Mouse (Mus musculus) stomach, embryonic 15.5 days (tissue): ENCODE measurements around the gene Ier3. TPM values are rescaled to one million over a fixed set of nuclear protein-coding genes. Genes with fewer than 3 reads are reported as not detected.

ENCODE experiments used
- ATAC-seq: fragments of 200-750 bp; cut with Nextera tagmentation; 2 replicates; pipeline ENCODE4 v1.8.0; 2017; ENCODE audit warnings: low read depth, moderate number of reproducible peaks, moderate TSS enrichment; ENCODE audit not compliant: insufficient read depth, low FRiP score
- H3K27ac ChIP-seq: fragments of 300-500 bp; sonication (generic); 2 replicates; pipeline ENCODE4 v1.5.1; 2015; ENCODE audit warnings: mild to moderate bottlenecking, inconsistent platforms
- H3K27me3 ChIP-seq: fragments of 300-500 bp; sonication (generic); replicated peaks from 2 replicates; pipeline ENCODE4 v1.6.1; 2015; ENCODE audit warnings: inconsistent platforms
- H3K36me3 ChIP-seq: fragments of 300-500 bp; sonication (generic); 2 replicates; pipeline ENCODE4 v1.6.1; 2015; ENCODE audit warnings: inconsistent platforms
- H3K4me1 ChIP-seq: fragments of 300-500 bp; sonication (generic); 2 replicates; pipeline ENCODE4 v1.6.1; 2015; ENCODE audit warnings: inconsistent platforms
- H3K4me2 ChIP-seq: fragments of 300-500 bp; sonication (generic); 2 replicates; pipeline ENCODE4 v1.6.1; 2015; ENCODE audit warnings: mild to moderate bottlenecking, inconsistent platforms
- H3K4me3 ChIP-seq: fragments of 300-500 bp; sonication (generic); replicated peaks from 2 replicates; pipeline ENCODE4 v1.5.1; 2015; ENCODE audit warnings: inconsistent platforms
- H3K9ac ChIP-seq: fragments of 300-500 bp; sonication (generic); 2 replicates; pipeline ENCODE4 v1.6.1; 2015; ENCODE audit warnings: inconsistent platforms
- H3K9me3 ChIP-seq: fragments of 300-500 bp; sonication (generic); 2 replicates; pipeline ENCODE4 v1.6.1; 2016; ENCODE audit warnings: inconsistent platforms
- WGBS: fragments of 180-500 bp; shearing (Covaris S2); methylation state at CpG from one replicate; pipeline ENCODE4 v1.1.7; 2015; 5-methylcytosine and 5-hydroxymethylcytosine counted together
- polyA plus RNA-seq: library from polyadenylated mRNA; unstranded; fragments of >200 nt; fragmentation: Nextera tagmentation; extraction: Ambion mirVana; gene quantifications from 2 replicates; pipeline ENCODE4 v1.2.1, GENCODE M21; 2015

Ier3 gene
- polyA plus RNA-seq, 1 experiment from 2014 or later: 16.7 TPM

- no peaks in the 10 kb centered on the region for H3K27me3 ChIP-seq
- no peak overlapping the region for H3K9ac ChIP-seq
- peaks cover 29% of the 10 kb centered on the region for H3K4me1 ChIP-seq
- no peaks in the 10 kb centered on the region for H3K36me3 ChIP-seq
- no peaks in the 10 kb centered on the region for H3K9me3 ChIP-seq
- WGBS: 54% methylated on average over 6 of the region's 6 CpGs
- no peak overlapping the region for H3K4me3 ChIP-seq
- peak overlapping the region; percentile 78 for H3K27ac ChIP-seq
- H3K4me2 ChIP-seq: no peak overlapping the region
- no peak for ATAC-seq
Observed at GRCm38 (mm10) chr17:35812736-35813135, 8.7 kb upstream of the Ier3 start.

GRCm38 (mm10) chr17:35813245-35813647 is 8.2 kb upstream of the Ier3 start:
- H3K9me3 ChIP-seq: no peaks in the 10 kb centered on the region
- WGBS: 24% methylated on average over 7 of the region's 7 CpGs
- H3K4me1 ChIP-seq: peaks cover 29% of the 10 kb centered on the region
- no peak overlapping the region for H3K9ac ChIP-seq
- ATAC-seq: peak; percentile 71
- peak overlapping the region; percentile 1; the same call in 1 of the 2 replicates for H3K4me2 ChIP-seq
- peak overlapping the region; percentile 78 for H3K27ac ChIP-seq
- no peaks in the 10 kb centered on the region for H3K27me3 ChIP-seq
- no peak overlapping the region for H3K4me3 ChIP-seq
- no peaks in the 10 kb centered on the region for H3K36me3 ChIP-seq

GRCm38 (mm10) chr17:35813653-35814052 is 7.8 kb upstream of the Ier3 start:
- Histone ChIP-seq H3K4me2 (peak overlapping the region; percentile 1; the same call in 1 of the 2 replicates), H3K9ac (no peak overlapping the region), H3K27me3 (no peaks in the 10 kb centered on the region), H3K4me3 (no peak overlapping the region), H3K9me3 (no peaks in the 10 kb centered on the region), H3K4me1 (peaks cover 29% of the 10 kb centered on the region), H3K27ac (peak overlapping the region; percentile 78), H3K36me3 (no peaks in the 10 kb centered on the region)
- 58% methylated on average over 7 of the region's 7 CpGs for WGBS
- ATAC-seq: peak; percentile 10

GRCm38 (mm10) chr17:35814678-35815077 is 6.8 kb upstream of the Ier3 start:
- Histone ChIP-seq H3K27me3 (no peaks in the 10 kb centered on the region), H3K27ac (peak overlapping the region; percentile 66), H3K9ac (no peak overlapping the region), H3K36me3 (no peaks in the 10 kb centered on the region), H3K4me1 (peaks cover 29% of the 10 kb centered on the region), H3K4me2 (no peak overlapping the region), H3K4me3 (no peak overlapping the region), H3K9me3 (no peaks in the 10 kb centered on the region)
- ATAC-seq: no peak
- 26% methylated on average over 6 of the region's 6 CpGs for WGBS

- Histone ChIP-seq H3K4me1 (peaks cover 29% of the 10 kb centered on the region), H3K9me3 (no peaks in the 10 kb centered on the region), H3K27ac (0 out of 2 replicates have a peak overlapping the region, but pooled peaks have one; percentile 12), H3K4me2 (no peak overlapping the region), H3K27me3 (no peaks in the 10 kb centered on the region), H3K36me3 (no peaks in the 10 kb centered on the region), H3K4me3 (no peak overlapping the region), H3K9ac (no peak overlapping the region)
- 56% methylated on average over 7 of the region's 7 CpGs for WGBS
- no peak for ATAC-seq
Observed at GRCm38 (mm10) chr17:35815836-35816235, 5.6 kb upstream of the Ier3 start.

DNA sequence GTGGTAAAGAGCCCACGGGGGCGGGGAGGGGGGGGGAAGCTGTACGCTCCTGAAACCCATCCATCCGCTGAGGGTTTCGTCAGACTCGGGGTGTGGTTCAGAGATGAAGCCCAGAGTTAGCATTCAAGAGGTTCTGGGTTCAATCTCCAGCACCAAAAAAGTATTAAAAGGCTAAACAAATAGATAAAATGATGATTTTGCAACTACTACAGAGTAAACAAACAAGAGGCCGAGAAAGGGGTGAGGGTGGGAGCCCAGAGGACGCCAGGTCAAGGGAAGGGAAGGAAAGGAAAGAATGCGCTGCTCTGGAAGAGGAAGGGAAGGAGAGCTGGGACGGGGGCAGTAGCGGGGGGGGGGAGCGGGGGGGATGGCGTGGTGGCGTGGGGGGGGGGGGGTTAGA is 4.8 kb upstream of the Ier3 start:
- Histone ChIP-seq H3K36me3 (no peaks in the 10 kb centered on the region), H3K27me3 (no peaks in the 10 kb centered on the region), H3K4me2 (no peak overlapping the region), H3K9ac (no peak overlapping the region), H3K4me3 (no peak overlapping the region), H3K9me3 (no peaks in the 10 kb centered on the region), H3K27ac (no peak overlapping the region), H3K4me1 (peaks cover 29% of the 10 kb centered on the region)
- ATAC-seq: no peak
- WGBS: 45% methylated on average over 8 of the region's 14 CpGs

DNA sequence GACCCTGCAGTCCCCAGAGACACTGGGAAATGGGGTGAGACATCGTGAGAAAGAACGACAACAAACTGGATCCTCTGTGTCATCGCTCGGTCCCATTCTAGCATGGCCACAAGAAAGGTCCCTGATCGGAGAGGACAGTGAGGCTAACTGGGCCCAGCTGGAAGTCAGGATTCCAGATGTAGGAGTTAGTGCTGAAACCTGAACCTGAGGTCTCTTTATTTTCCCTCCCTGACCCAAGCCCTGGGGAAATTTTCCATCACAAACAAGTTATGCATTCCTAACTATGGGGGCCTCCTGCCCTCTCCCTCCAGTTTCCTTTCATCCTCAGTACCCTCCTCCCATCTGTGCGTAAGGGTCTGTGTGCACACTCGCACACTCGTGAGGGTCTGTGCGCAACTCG is 4.3 kb upstream of the Ier3 start:
- Histone ChIP-seq H3K4me3 (no peak overlapping the region), H3K4me2 (no peak overlapping the region), H3K4me1 (peaks cover 29% of the 10 kb centered on the region), H3K27me3 (no peaks in the 10 kb centered on the region), H3K9ac (no peak overlapping the region), H3K9me3 (no peaks in the 10 kb centered on the region), H3K27ac (no peak overlapping the region), H3K36me3 (no peaks in the 10 kb centered on the region)
- WGBS: 58% methylated on average over 10 of the region's 10 CpGs
- no peak for ATAC-seq

- Histone ChIP-seq H3K9ac (no peak overlapping the region), H3K27me3 (no peaks in the 10 kb centered on the region), H3K4me3 (no peak overlapping the region), H3K9me3 (no peaks in the 10 kb centered on the region), H3K27ac (no peak overlapping the region), H3K4me2 (no peak overlapping the region), H3K4me1 (peaks cover 26% of the 10 kb centered on the region), H3K36me3 (no peaks in the 10 kb centered on the region)
- WGBS: 76% methylated on average over 5 of the region's 5 CpGs
- no peak for ATAC-seq
Observed at GRCm38 (mm10) chr17:35820111-35820510, 1.4 kb upstream of the Ier3 start.

DNA sequence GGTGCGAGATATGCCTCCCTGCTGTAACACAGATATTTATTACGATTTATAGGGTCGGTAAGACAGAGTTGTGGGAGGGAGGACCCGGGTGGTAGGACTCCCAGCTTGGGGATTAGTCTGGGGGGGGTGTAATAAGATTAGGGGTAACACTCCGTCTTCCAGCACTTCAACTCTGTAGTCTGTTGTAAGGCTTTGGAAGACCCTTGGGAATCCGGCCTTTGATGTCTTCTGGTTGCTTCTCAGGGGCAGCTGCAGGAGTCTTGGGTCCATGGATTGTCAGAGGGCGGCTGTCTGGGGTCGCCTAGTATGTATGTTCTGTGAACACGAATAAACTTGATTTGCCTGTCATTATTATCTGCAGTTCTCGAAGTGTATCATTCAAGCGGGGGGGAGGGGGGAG is 1.1 kb downstream of the Ier3 start:
- H3K27ac ChIP-seq: peak overlapping the region; percentile 57
- H3K9ac ChIP-seq: peak overlapping the region; percentile 65; the same call in 1 of the 2 replicates
- peaks cover 11% of the 10 kb centered on the region for H3K4me1 ChIP-seq
- H3K4me3 ChIP-seq: peak overlapping the region; percentile 71
- peak overlapping the region; percentile 89 for H3K4me2 ChIP-seq
- H3K36me3 ChIP-seq: 0 out of 2 replicates have a peak, but pooled peaks cover 3% of the 10 kb centered on the region
- 3% methylated on average over 11 of the region's 11 CpGs for WGBS
- no peaks in the 10 kb centered on the region for H3K27me3 ChIP-seq
- no peaks in the 10 kb centered on the region for H3K9me3 ChIP-seq
- ATAC-seq: no peak

GRCm38 (mm10) chr17:35822964-35823937 is 1.8 kb downstream of the Ier3 start, which contains the start of gene Flot1:
Flot1 (plus strand) TSS chr17:35823230.
- under 1% methylated on average over 47 of the region's 47 CpGs for WGBS
- peak; percentile 84 for ATAC-seq
- Histone ChIP-seq H3K4me2 (peak within 1 kb of the TSS; percentile 89), H3K27me3 (no peaks in the 10 kb centered on the region), H3K27ac (peak within 1 kb of the TSS; percentile 91), H3K36me3 (peaks cover 6% of the 10 kb centered on the region; the same call in 1 of the 2 replicates), H3K4me3 (peak within 1 kb of the TSS; percentile 71), H3K9ac (peak within 1 kb of the TSS; percentile 65), H3K9me3 (no peaks in the 10 kb centered on the region), H3K4me1 (peaks cover 10% of the 10 kb centered on the region)

DNA sequence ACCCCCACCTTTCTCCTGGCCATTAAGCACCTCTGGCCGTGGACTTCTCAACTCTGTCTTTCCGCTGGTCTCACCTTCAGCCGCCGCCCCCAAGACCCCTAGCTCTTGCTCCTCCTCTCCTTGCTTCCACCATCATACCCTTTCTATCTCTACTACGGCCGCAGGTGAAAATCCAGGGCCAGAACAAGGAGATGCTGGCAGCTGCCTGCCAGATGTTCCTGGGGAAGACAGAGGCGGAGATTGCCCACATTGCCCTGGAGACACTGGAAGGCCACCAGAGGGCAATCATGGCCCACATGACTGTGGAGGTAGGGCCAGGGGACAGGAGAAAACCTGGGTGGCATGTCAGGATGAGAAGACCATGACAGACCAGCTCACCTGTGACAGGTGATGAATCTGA is 2.9 kb downstream of the Ier3 start:
- 70% methylated on average over 7 of the region's 7 CpGs for WGBS
- ATAC-seq: no peak
- Histone ChIP-seq H3K27ac (no peak overlapping the region), H3K4me1 (peaks cover 11% of the 10 kb centered on the region), H3K36me3 (peaks cover 6% of the 10 kb centered on the region; the same call in 1 of the 2 replicates), H3K4me3 (0 out of 2 replicates have a peak overlapping the region, but pooled peaks have one; percentile 71), H3K9ac (no peak overlapping the region), H3K4me2 (peak overlapping the region; percentile 89), H3K9me3 (no peaks in the 10 kb centered on the region), H3K27me3 (no peaks in the 10 kb centered on the region)
